Mouse (Mus musculus): ENCODE data around the gene Rassf6.

Rassf6 gene

DNA sequence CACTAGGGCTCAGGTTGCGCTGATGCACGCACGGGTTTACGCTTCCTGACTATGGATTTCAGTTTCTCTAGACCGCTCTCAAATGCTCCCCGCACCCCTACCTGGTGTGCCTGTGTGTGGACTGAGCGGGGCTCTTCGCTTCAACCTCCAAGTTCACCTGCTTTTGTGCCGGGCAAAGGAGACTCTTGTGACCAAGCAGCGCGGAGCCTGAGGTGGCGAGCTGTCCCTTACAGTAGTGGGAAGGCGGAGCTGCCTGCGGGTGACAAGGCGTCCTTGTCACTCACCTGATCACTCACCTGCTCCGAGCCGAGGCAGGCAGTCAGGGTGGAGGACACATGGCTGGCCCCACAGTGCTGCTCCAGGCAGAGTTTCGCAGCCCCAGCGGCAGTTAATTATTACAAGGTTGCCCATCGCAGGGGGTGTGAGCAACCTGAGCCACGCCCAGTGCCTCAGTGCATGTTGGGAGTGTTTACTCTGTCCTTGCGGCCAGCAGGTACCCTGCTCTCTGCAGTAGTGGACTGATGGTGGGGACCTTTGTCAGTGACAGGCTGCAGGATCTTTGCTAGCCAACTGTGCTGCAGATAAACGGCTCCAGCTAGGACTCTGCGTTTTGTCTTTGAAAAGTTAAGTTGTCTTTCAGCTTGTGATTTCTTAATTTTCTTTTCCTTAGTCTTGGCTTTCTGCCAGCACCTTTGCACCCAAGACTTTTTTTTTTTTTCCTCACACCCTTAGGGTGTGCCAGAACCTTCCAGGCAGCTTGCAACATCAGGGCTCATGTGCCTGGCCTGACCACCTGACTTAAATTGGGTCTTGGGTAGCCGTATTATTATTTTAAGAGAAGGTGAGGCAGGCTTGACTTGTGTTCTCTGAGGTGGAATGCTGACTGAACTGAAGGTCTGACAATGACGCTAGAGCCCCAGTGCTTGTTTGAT is at the start of gene Rassf6:
TSS of gene Rassf6 (minus strand) at position 372 of the 932 bp plus-strand sequence.
- peak in 1 of 2 experiments; percentile 55 for DNase-seq (ENCODE audit: low spot score in 2 of 2)

GRCm38 (mm10) chr5:90689426-90690128 is 49.1 kb upstream of the Rassf6 start:
- no peak for DNase-seq (ENCODE audit: low spot score in 2 of 2)

DNA sequence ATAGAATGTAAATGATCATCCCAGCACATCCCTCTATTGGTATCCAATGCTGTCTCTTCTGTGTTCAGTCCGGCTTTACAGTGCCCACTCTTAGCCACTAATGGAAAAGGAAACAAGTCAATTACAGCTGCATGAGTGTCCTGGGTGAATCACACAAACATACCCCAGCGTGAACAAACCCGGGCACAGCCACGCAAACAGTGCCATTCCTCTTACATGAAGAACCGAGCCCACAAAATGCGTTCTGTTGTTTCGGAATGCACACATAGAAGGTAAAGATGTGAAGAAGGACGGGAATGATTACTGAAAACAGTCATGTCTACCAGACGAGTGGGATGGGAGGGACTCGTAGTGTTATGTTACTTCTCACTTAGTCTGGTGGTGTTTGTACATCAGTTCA is 47.5 kb upstream of the Rassf6 start:
- no peak for DNase-seq (ENCODE audit: low spot score in 2 of 2)

DNA sequence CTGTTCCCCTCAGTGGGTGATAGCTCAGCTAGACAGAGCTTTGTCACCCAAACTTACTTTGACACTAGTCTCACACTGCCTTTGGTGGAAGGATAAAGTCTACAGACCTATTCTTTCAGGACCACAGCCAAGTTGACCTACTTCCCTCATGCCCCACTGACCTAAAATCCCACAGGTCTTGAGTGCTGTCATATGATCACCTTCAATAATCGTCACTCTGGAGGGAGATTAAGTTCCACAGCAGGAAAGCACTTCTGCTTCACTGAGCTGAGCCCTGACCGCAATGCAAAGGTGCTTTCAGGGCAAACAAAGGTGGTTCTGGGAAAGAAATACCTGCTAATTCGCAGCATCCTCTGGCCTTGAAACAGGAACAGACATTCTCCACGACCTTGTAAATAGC is 44.5 kb upstream of the Rassf6 start:
- no peak for DNase-seq (ENCODE audit: low spot score in 2 of 2)

- DNase-seq (ENCODE audit: low spot score in 2 of 2), result no peak
Measured at GRCm38 (mm10) chr5:90681842-90682241, 41.4 kb upstream of the Rassf6 start.

GRCm38 (mm10) chr5:90677560-90677959 is 37.1 kb upstream of the Rassf6 start:
- DNase-seq (ENCODE audit: low spot score in 2 of 2), result no peak

DNA sequence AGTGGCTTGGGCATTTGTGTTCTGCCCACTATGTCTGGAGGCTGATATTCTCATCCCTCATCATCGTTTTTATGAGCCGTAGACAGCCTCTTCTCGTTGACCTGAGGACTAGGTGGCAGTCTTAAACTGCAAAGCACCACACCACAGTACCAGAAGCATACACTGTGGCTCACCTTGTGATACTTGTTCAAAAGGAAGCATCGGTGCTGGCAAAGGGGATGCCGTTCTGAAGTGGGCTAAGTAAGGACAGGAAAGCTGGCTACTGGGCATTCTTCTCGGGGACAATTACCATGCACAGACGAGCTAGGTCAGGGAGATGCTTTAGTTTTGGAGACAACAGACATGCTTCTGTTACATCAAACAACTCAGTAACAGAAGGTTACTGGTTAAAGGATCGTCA is 21.4 kb upstream of the Rassf6 start:
- no peak for DNase-seq (ENCODE audit: low spot score in 2 of 2)

DNA sequence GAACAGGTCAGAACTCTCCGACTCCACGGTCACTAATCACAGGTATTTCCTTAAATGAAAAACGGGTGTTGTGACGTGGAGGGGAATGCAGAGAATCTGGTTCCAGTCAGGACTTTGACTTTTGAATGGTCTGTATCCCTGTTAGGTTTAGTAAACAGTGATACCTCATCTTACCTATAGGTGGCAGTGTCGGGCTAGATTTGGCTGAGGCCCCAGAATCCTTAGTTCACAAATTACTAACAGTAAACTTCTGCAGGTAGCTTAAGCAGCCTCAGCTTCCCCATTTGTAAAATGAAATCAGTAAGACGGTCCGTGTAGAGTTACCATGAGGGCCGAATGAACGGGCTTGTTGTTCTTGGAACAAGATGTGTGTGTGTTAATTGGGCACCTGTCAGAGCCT is 21.0 kb upstream of the Rassf6 start:
- DNase-seq (ENCODE audit: low spot score in 2 of 2), result no peak

DNA sequence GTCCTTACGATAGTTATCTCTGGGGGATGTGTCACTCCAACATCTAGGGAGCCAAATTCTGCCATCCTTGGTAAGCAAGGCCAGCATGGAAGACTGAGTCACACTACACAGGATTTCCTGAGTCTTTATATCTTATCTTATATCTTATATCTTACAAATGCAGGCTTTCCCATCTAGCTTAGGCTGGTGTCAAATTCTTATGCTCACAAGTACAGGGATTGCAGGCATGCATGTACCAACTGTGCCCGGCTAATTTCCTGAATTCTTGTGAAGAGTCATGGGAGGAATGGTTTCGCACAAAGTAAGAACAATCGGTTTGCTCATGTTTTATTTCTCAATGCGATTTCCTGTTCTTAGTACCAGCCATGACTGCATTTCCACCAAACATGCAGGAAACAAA is 20.0 kb upstream of the Rassf6 start:
- DNase-seq (ENCODE audit: low spot score in 2 of 2), result no peak

- no peak for DNase-seq (ENCODE audit: low spot score in 2 of 2)
Measured at GRCm38 (mm10) chr5:90656681-90657080, 16.2 kb upstream of the Rassf6 start.

DNA sequence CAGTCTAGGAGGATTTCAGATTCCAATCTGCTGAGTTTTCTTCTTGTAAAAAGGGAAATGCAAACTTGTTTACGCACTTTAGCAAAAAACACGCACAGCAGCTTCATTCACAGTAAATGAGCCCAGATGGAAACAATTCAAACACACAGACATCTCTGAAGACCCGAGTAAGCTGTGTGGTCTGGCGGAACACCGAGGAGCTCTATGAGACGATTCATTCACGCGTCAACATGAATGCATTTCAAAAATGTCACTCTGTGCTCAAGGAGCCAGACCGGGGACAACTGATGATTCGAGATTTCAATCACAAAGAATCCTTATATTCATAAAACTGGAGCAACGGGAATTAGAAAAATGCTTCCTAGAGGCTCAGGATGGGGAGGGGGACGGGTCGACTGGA is 15.4 kb upstream of the Rassf6 start:
- no peak for DNase-seq (ENCODE audit: low spot score in 2 of 2)

GRCm38 (mm10) chr5:90654798-90655197 is 14.3 kb upstream of the Rassf6 start:
- DNase-seq (ENCODE audit: low spot score in 2 of 2), result no peak

GRCm38 (mm10) chr5:90652724-90653123 is 12.3 kb upstream of the Rassf6 start:
- DNase-seq (ENCODE audit: low spot score in 2 of 2), result no peak

GRCm38 (mm10) chr5:90650466-90651150 is 10.2 kb upstream of the Rassf6 start:
- no peak for DNase-seq (ENCODE audit: low spot score in 2 of 2)

GRCm38 (mm10) chr5:90647473-90647872 is 7.0 kb upstream of the Rassf6 start:
- no peak for DNase-seq (ENCODE audit: low spot score in 2 of 2)

- no peak for DNase-seq (ENCODE audit: low spot score in 2 of 2)
Measured at GRCm38 (mm10) chr5:90646398-90646797, 5.9 kb upstream of the Rassf6 start.

GRCm38 (mm10) chr5:90645579-90645978 is 5.1 kb upstream of the Rassf6 start:
- DNase-seq (ENCODE audit: low spot score in 2 of 2), result no peak

- no peak for DNase-seq (ENCODE audit: low spot score in 2 of 2)
Measured at GRCm38 (mm10) chr5:90641218-90641610, 757 bp upstream of the Rassf6 start.

DNA sequence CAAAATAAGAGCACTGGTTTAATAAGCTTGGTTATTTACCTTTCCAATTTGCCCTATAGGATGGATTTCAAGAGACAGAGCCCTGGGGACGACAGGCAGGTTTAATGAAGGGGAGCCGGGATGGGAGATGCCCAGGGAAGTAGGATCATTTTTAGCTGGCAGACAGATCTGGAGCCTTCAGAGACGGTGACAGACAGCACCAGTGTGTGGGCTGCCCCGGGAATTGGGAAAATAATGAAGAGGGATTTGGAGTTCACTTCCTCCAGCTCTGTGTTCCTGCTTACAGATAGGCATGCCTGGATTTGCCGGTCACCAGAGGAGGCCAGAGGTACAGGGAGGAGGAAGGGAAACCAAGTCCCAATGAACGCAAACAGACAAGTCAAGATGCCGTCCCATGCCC is 5.6 kb downstream of the Rassf6 start:
- DNase-seq (ENCODE audit: low spot score in 2 of 2), result no peak

DNA sequence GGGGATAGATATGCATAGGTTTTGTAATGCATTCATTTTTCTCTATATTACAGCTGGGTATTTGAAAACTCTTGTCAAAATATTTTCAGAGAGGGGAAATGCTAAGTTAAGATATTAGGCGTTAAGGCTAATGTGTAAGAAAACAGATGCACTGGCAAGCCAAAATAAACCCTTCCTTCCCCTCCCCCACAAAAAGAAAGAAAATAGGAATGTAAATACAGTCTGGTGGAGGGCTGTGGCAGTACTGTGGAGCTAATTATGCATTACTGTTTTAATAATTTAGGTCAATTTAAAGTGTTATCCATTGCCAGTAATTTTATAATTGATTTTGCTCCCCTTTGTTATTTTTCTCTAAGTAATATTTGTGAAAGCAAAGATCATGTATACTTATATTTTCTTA is 11.9 kb downstream of the Rassf6 start:
- DNase-seq (ENCODE audit: low spot score in 2 of 2), result no peak

DNA sequence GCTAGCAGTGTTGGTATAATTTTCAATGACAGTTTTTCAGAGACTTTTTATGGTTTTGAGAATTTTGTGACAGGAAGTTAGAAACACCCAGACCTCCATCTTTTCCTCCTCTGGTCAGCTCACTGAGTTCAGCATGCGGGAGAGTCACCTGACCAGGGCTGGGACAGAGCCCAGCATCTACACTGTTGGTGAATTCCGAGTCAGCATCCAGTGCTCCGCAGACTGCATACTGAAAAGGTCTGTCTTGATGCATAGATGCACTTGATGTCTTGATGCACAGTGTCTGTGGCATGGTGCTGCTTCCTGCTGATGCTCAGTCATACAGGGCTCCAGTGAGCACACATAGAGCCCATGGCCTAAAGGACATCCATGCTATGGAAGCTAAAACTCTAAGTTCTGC is 12.4 kb downstream of the Rassf6 start:
- DNase-seq (ENCODE audit: low spot score in 2 of 2), result no peak

- no peak for DNase-seq (ENCODE audit: low spot score in 2 of 2)
Measured at GRCm38 (mm10) chr5:90627423-90627822, 13.0 kb downstream of the Rassf6 start.

All from urinary bladder, postnatal 4 days (tissue).